Mouse (Mus musculus): Measurements from ENCODE around the gene Slc25a12. TPM values are rescaled to one million over a fixed set of nuclear protein-coding genes. Genes with fewer than 3 reads are reported as not detected.
A peak's percentile ranks its signal among the peaks of the same experiment; 100 is the strongest.

The Slc25a12 gene
- polyA plus RNA-seq, 1 experiment from 2014 or later: 27.3 TPM

- no peak overlapping the region for H3K4me3 ChIP-seq (replicated peaks)
- no peaks in the 10 kb centered on the region for H3K36me3 ChIP-seq
- H3K4me1 ChIP-seq (replicated peaks): no peaks in the 10 kb centered on the region
- no peak overlapping the region for H3K9ac ChIP-seq
- no peak overlapping the region for H3K4me2 ChIP-seq (replicated peaks)
- H3K9me3 ChIP-seq: no peaks in the 10 kb centered on the region
- no peak overlapping the region for H3K27ac ChIP-seq
- ATAC-seq: no peak
- H3K27me3 ChIP-seq (replicated peaks): no peaks in the 10 kb centered on the region
- WGBS: 87% methylated on average over 7 of the region's 7 CpGs
These were observed 43.7 kb downstream of the Slc25a12 start for GRCm38 (mm10) chr2:71323886-71324285.

- Histone ChIP-seq H3K9me3 (no peaks in the 10 kb centered on the region), H3K36me3 (no peaks in the 10 kb centered on the region), H3K27ac (no peak overlapping the region), H3K4me1 (replicated peaks) (no peaks in the 10 kb centered on the region), H3K27me3 (replicated peaks) (no peaks in the 10 kb centered on the region), H3K4me2 (replicated peaks) (no peak overlapping the region), H3K9ac (no peak overlapping the region), H3K4me3 (replicated peaks) (no peak overlapping the region)
- ATAC-seq: no peak
- 80% methylated on average over 3 of the region's 3 CpGs for WGBS
These were observed 46.1 kb downstream of the Slc25a12 start for GRCm38 (mm10) chr2:71321486-71321885.

- WGBS: 91% methylated on average over 3 of the region's 3 CpGs
- no peaks in the 10 kb centered on the region for H3K9me3 ChIP-seq
- H3K4me2 ChIP-seq (replicated peaks): no peak overlapping the region
- no peak overlapping the region for H3K27ac ChIP-seq
- no peaks in the 10 kb centered on the region for H3K4me1 ChIP-seq (replicated peaks)
- no peak for ATAC-seq
- H3K9ac ChIP-seq: no peak overlapping the region
- no peak overlapping the region for H3K4me3 ChIP-seq (replicated peaks)
- H3K36me3 ChIP-seq: no peaks in the 10 kb centered on the region
- no peaks in the 10 kb centered on the region for H3K27me3 ChIP-seq (replicated peaks)
These were observed 51.3 kb downstream of the Slc25a12 start for GRCm38 (mm10) chr2:71316116-71316789.

GRCm38 (mm10) chr2:71315022-71315421, 52.5 kb downstream of the Slc25a12 start:
- no peak for ATAC-seq
- Histone ChIP-seq H3K36me3 (no peaks in the 10 kb centered on the region), H3K4me1 (replicated peaks) (no peaks in the 10 kb centered on the region), H3K9me3 (no peaks in the 10 kb centered on the region), H3K4me2 (replicated peaks) (0 out of 2 replicates have a peak overlapping the region, but pooled peaks have one; percentile 3), H3K27me3 (replicated peaks) (no peaks in the 10 kb centered on the region), H3K9ac (no peak overlapping the region), H3K27ac (no peak overlapping the region), H3K4me3 (replicated peaks) (no peak overlapping the region)
- WGBS: 72% methylated on average over 14 of the region's 14 CpGs

- no peaks in the 10 kb centered on the region for H3K9me3 ChIP-seq
- H3K4me3 ChIP-seq (replicated peaks): no peak overlapping the region
- no peak overlapping the region for H3K4me2 ChIP-seq (replicated peaks)
- no peaks in the 10 kb centered on the region for H3K36me3 ChIP-seq
- no peak overlapping the region for H3K9ac ChIP-seq
- ATAC-seq: no peak
- H3K27me3 ChIP-seq (replicated peaks): no peaks in the 10 kb centered on the region
- 78% methylated on average over 6 of the region's 6 CpGs for WGBS
- no peaks in the 10 kb centered on the region for H3K4me1 ChIP-seq (replicated peaks)
- no peak overlapping the region for H3K27ac ChIP-seq
These were observed 53.5 kb downstream of the Slc25a12 start for GRCm38 (mm10) chr2:71314080-71314479.

GRCm38 (mm10) chr2:71312067-71312466, 55.5 kb downstream of the Slc25a12 start:
- no peak for ATAC-seq
- H3K9me3 ChIP-seq: no peaks in the 10 kb centered on the region
- no peak overlapping the region for H3K27ac ChIP-seq
- no peaks in the 10 kb centered on the region for H3K36me3 ChIP-seq
- no peak overlapping the region for H3K4me2 ChIP-seq (replicated peaks)
- H3K9ac ChIP-seq: no peak overlapping the region
- H3K27me3 ChIP-seq (replicated peaks): no peaks in the 10 kb centered on the region
- no peaks in the 10 kb centered on the region for H3K4me1 ChIP-seq (replicated peaks)
- 67% methylated on average over 10 of the region's 10 CpGs for WGBS
- H3K4me3 ChIP-seq (replicated peaks): no peak overlapping the region

- Histone ChIP-seq H3K36me3 (no peaks in the 10 kb centered on the region), H3K9me3 (no peaks in the 10 kb centered on the region), H3K4me3 (replicated peaks) (no peak overlapping the region), H3K9ac (no peak overlapping the region), H3K27me3 (replicated peaks) (no peaks in the 10 kb centered on the region), H3K4me1 (replicated peaks) (no peaks in the 10 kb centered on the region), H3K4me2 (replicated peaks) (no peak overlapping the region), H3K27ac (no peak overlapping the region)
- 78% methylated on average over 2 of the region's 2 CpGs for WGBS
- ATAC-seq: no peak
These were observed 57.8 kb downstream of the Slc25a12 start for GRCm38 (mm10) chr2:71309726-71310125.

- Histone ChIP-seq H3K36me3 (no peaks in the 10 kb centered on the region), H3K4me3 (replicated peaks) (no peak overlapping the region), H3K9me3 (no peaks in the 10 kb centered on the region), H3K27me3 (replicated peaks) (no peaks in the 10 kb centered on the region), H3K4me1 (replicated peaks) (no peaks in the 10 kb centered on the region), H3K27ac (no peak overlapping the region), H3K4me2 (replicated peaks) (no peak overlapping the region), H3K9ac (no peak overlapping the region)
- no peak for ATAC-seq
These were observed 61.2 kb downstream of the Slc25a12 start for GRCm38 (mm10) chr2:71306357-71306756.

GRCm38 (mm10) chr2:71304821-71305220, 62.7 kb downstream of the Slc25a12 start:
- Histone ChIP-seq H3K4me1 (replicated peaks) (no peaks in the 10 kb centered on the region), H3K27ac (no peak overlapping the region), H3K36me3 (no peaks in the 10 kb centered on the region), H3K9me3 (no peaks in the 10 kb centered on the region), H3K27me3 (replicated peaks) (no peaks in the 10 kb centered on the region), H3K9ac (no peak overlapping the region), H3K4me2 (replicated peaks) (no peak overlapping the region), H3K4me3 (replicated peaks) (no peak overlapping the region)
- ATAC-seq: no peak
- 47% methylated on average over 3 of the region's 3 CpGs for WGBS

- peak; percentile 49 for ATAC-seq
- Histone ChIP-seq H3K4me1 (replicated peaks) (no peaks in the 10 kb centered on the region), H3K27ac (no peak overlapping the region), H3K9me3 (no peaks in the 10 kb centered on the region), H3K4me2 (replicated peaks) (no peak overlapping the region), H3K9ac (no peak overlapping the region), H3K27me3 (replicated peaks) (no peaks in the 10 kb centered on the region), H3K4me3 (replicated peaks) (no peak overlapping the region), H3K36me3 (no peaks in the 10 kb centered on the region)
These were observed 64.3 kb downstream of the Slc25a12 start for GRCm38 (mm10) chr2:71303221-71303620.

GRCm38 (mm10) chr2:71302156-71302663, 65.3 kb downstream of the Slc25a12 start:
- no peak overlapping the region for H3K9ac ChIP-seq
- no peaks in the 10 kb centered on the region for H3K27me3 ChIP-seq (replicated peaks)
- no peak for ATAC-seq
- no peak overlapping the region for H3K27ac ChIP-seq
- H3K36me3 ChIP-seq: no peaks in the 10 kb centered on the region
- H3K4me3 ChIP-seq (replicated peaks): no peak overlapping the region
- H3K4me1 ChIP-seq (replicated peaks): no peaks in the 10 kb centered on the region
- no peak overlapping the region for H3K4me2 ChIP-seq (replicated peaks)
- H3K9me3 ChIP-seq: no peaks in the 10 kb centered on the region
- WGBS: 64% methylated on average over 3 of the region's 3 CpGs

- Histone ChIP-seq H3K36me3 (no peaks in the 10 kb centered on the region), H3K4me1 (replicated peaks) (no peaks in the 10 kb centered on the region), H3K27me3 (replicated peaks) (no peaks in the 10 kb centered on the region), H3K9ac (no peak overlapping the region), H3K4me2 (replicated peaks) (no peak overlapping the region), H3K4me3 (replicated peaks) (no peak overlapping the region), H3K27ac (no peak overlapping the region), H3K9me3 (no peaks in the 10 kb centered on the region)
- ATAC-seq: no peak
- 100% methylated on average over 1 of the region's 1 CpGs for WGBS
These were observed 68.8 kb downstream of the Slc25a12 start for GRCm38 (mm10) chr2:71298729-71299128.

- no peak overlapping the region for H3K4me3 ChIP-seq (replicated peaks)
- no peaks in the 10 kb centered on the region for H3K9me3 ChIP-seq
- H3K4me2 ChIP-seq (replicated peaks): no peak overlapping the region
- H3K27ac ChIP-seq: no peak overlapping the region
- H3K36me3 ChIP-seq: no peaks in the 10 kb centered on the region
- 75% methylated on average over 1 of the region's 1 CpGs for WGBS
- ATAC-seq: no peak
- H3K27me3 ChIP-seq (replicated peaks): no peaks in the 10 kb centered on the region
- H3K4me1 ChIP-seq (replicated peaks): no peaks in the 10 kb centered on the region
- H3K9ac ChIP-seq: no peak overlapping the region
These were observed 70.0 kb downstream of the Slc25a12 start for GRCm38 (mm10) chr2:71297501-71297900.
